Mouse (Mus musculus) limb, embryonic 10.5 days (tissue): ENCODE results near the gene Cyth1. TPM values are rescaled to one million over a fixed set of nuclear protein-coding genes. Genes with fewer than 3 reads are reported as not detected.

Experiments used
- DNase-seq: peaks from one replicate; pipeline ENCODE4 v3.0.0-alpha.2; 2017; ENCODE audit warnings: low spot score
- H3K27ac ChIP-seq: fragments of 300-500 bp; sonication (generic); 2 replicates; pipeline ENCODE4 v1.5.1; 2016; ENCODE audit warnings: mild to moderate bottlenecking
- H3K27me3 ChIP-seq: fragments of 300-500 bp; sonication (generic); 2 replicates; pipeline ENCODE4 v1.6.1; 2016; ENCODE audit warnings: low read depth, mild to moderate bottlenecking; ENCODE audit not compliant: poor library complexity, severe bottlenecking
- H3K36me3 ChIP-seq: fragments of 300-500 bp; sonication (generic); 2 replicates; pipeline ENCODE4 v1.6.1; 2016; ENCODE audit warnings: mild to moderate bottlenecking, moderate library complexity
- H3K4me1 ChIP-seq: fragments of 300-500 bp; sonication (generic); 2 replicates; pipeline ENCODE4 v1.6.1; 2016
- H3K4me3 ChIP-seq: fragments of 300-500 bp; sonication (generic); 2 replicates; pipeline ENCODE4 v1.5.1; 2016; ENCODE audit warnings: mild to moderate bottlenecking, moderate library complexity
- H3K9me3 ChIP-seq: fragments of 300-500 bp; sonication (generic); replicated peaks from 2 replicates; pipeline ENCODE4 v1.6.1; 2016; ENCODE audit warnings: mild to moderate bottlenecking
- WGBS: fragments of 180-500 bp; shearing (Covaris S2); methylation state at CpG from one replicate; pipeline ENCODE4 v1.1.7; 2016; 5-methylcytosine and 5-hydroxymethylcytosine counted together
- polyA plus RNA-seq: library from polyadenylated mRNA; unstranded; fragments of >200 nt; fragmentation: Nextera tagmentation; extraction: Ambion mirVana; gene quantifications from 2 replicates; pipeline ENCODE4 v1.2.1, GENCODE M21; 2016

Gene Cyth1
- polyA plus RNA-seq, 1 experiment from 2014 or later, result 22.6 TPM

DNA sequence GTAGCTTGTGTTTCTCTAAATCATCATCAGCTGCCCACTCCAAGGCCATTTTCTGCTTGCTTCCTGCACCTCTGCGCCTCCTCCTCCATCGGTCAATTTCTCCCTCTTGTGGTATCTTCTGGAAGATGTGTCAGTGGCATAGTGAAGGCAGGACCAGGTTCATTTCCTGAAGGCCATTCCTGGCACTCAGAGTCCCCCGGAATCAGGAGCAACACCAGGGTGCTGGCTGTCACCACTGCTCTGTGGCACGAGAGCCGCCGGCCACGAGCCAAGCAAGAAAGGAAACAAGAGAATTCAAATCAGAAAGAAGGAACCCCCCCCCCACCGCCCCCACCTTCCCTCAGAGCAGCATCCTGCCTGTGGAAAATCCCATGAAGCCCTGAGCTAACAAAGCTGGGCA, 116.3 kb downstream of the Cyth1 start:
- H3K4me1 ChIP-seq, result peaks cover 33% of the 10 kb centered on the region
- no peak overlapping the region for H3K4me3 ChIP-seq
- no peaks in the 10 kb centered on the region for H3K27me3 ChIP-seq
- no peaks in the 10 kb centered on the region for H3K36me3 ChIP-seq
- H3K9me3 ChIP-seq, result no peaks in the 10 kb centered on the region
- DNase-seq, result no peak
- peak overlapping the region; percentile 40; the same call in 1 of the 2 replicates for H3K27ac ChIP-seq
- 90% methylated on average over 8 of the region's 8 CpGs for WGBS

GRCm38 (mm10) chr11:118130534-118130933, 117.9 kb downstream of the Cyth1 start, which contains the start of gene Dnah17:
Dnah17 (minus strand) TSS chr11:118130634.
- Histone ChIP-seq H3K27ac (no peak within 1 kb of the TSS), H3K9me3 (no peaks in the 10 kb centered on the region), H3K36me3 (no peaks in the 10 kb centered on the region), H3K4me3 (no peak within 1 kb of the TSS), H3K4me1 (peaks cover 26% of the 10 kb centered on the region), H3K27me3 (no peaks in the 10 kb centered on the region)
- DNase-seq, result no peak
- WGBS, result 87% methylated on average over 7 of the region's 7 CpGs

GRCm38 (mm10) chr11:118129812-118130211, 118.6 kb downstream of the Cyth1 start:
- 81% methylated on average over 2 of the region's 2 CpGs for WGBS
- no peaks in the 10 kb centered on the region for H3K9me3 ChIP-seq

DNA sequence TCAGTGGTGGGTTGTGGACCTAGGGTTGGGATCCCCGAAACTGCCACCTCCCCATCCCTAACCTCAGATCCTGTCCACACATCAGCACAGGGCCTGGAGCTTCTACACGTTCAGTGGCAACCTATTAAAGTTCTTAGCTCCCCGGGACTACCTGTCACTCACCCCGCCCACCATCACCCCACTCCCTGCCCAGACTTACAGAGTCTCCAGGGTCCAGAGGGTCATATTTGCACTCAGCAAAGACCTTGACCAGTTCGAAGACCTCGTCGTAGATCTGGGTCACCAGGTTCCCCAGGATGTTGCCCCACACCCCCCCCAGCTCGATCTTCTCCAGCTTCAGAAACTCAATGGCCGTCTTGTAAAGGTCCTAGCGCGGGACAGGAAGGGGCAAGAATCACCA, 126.8 kb downstream of the Cyth1 start:
- Histone ChIP-seq H3K27ac (no peak overlapping the region), H3K36me3 (no peaks in the 10 kb centered on the region), H3K9me3 (no peaks in the 10 kb centered on the region), H3K27me3 (no peaks in the 10 kb centered on the region), H3K4me1 (peaks cover 7% of the 10 kb centered on the region; the same call in 1 of the 2 replicates), H3K4me3 (no peak overlapping the region)
- no peak for DNase-seq
- 89% methylated on average over 11 of the region's 11 CpGs for WGBS

More at GRCm38 (mm10) chr11:118129812-118130211, 118.6 kb downstream of the Cyth1 start:
- no peak overlapping the region for H3K27ac ChIP-seq
- DNase-seq, result no peak
- H3K36me3 ChIP-seq, result no peaks in the 10 kb centered on the region
- peaks cover 20% of the 10 kb centered on the region for H3K4me1 ChIP-seq
- no peaks in the 10 kb centered on the region for H3K27me3 ChIP-seq
- no peak overlapping the region for H3K4me3 ChIP-seq

GRCm38 (mm10) chr11:118118777-118119176, 129.6 kb downstream of the Cyth1 start:
- H3K4me3 ChIP-seq, result no peak overlapping the region
- H3K27ac ChIP-seq, result no peak overlapping the region
- 84% methylated on average over 8 of the region's 8 CpGs for WGBS
- DNase-seq, result no peak
- no peaks in the 10 kb centered on the region for H3K36me3 ChIP-seq
- H3K27me3 ChIP-seq, result no peaks in the 10 kb centered on the region
- H3K4me1 ChIP-seq, result peaks cover 18% of the 10 kb centered on the region
- H3K9me3 ChIP-seq, result no peaks in the 10 kb centered on the region

DNA sequence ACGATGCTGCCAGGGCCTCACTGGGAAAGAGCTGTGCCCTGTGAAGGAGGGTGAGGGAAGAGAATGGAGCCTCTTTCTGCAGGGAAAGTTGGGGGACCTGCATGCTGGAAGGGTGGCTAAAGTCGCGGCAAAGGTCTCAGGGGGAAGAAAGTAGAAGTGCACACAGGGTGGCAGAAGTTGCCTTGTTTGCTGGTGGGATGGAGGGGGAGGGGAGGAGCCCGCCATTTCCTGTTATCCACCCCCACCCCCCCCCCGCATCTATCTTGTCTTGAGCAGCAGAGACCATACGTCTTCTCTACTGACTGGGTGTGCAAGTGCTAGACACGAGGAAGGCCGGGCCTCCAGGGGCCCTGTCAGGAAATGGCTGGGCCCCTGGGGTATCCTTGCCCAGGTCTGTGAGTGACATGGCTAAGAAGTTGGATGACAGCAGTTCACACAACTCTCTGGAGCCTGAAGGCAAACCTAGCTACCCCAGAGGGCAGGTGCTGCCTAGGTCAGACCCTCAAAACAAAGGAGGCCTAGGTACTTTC, 133.7 kb downstream of the Cyth1 start:
- H3K9me3 ChIP-seq, result no peaks in the 10 kb centered on the region
- H3K4me1 ChIP-seq, result peaks cover 15% of the 10 kb centered on the region
- H3K27ac ChIP-seq, result 0 out of 2 replicates have a peak overlapping the region, but pooled peaks have one; percentile 27
- DNase-seq, result no peak
- no peaks in the 10 kb centered on the region for H3K36me3 ChIP-seq
- no peaks in the 10 kb centered on the region for H3K27me3 ChIP-seq
- 61% methylated on average over 8 of the region's 8 CpGs for WGBS
- no peak overlapping the region for H3K4me3 ChIP-seq

GRCm38 (mm10) chr11:118113516-118114205, 134.7 kb downstream of the Cyth1 start:
- no peak for DNase-seq
- Histone ChIP-seq H3K4me1 (peaks cover 21% of the 10 kb centered on the region), H3K36me3 (no peaks in the 10 kb centered on the region), H3K4me3 (no peak overlapping the region), H3K9me3 (no peaks in the 10 kb centered on the region), H3K27ac (no peak overlapping the region), H3K27me3 (no peaks in the 10 kb centered on the region)
- WGBS, result 88% methylated on average over 14 of the region's 14 CpGs

DNA sequence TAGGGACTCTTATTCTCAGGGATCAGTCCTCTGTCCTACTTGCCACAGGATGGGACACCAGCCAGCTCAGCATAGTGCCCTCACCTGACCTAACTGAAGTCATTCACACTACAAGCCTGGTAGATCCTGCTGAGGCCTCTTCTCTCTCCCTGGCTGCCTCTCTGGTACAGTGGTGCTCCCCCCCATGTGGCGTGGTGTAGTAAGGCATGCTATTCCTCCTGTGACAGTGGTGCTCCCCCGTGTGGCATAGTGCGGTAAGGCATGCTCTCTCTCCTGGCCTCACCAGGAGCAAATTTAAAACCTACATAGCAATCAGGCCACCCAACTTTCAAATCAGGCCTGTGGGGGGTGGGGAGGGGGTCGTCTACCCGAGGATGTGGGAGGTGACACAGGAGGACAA, 144.4 kb downstream of the Cyth1 start:
- no peaks in the 10 kb centered on the region for H3K27me3 ChIP-seq
- no peak overlapping the region for H3K4me3 ChIP-seq
- no peaks in the 10 kb centered on the region for H3K9me3 ChIP-seq
- peaks cover 5% of the 10 kb centered on the region; the same call in 1 of the 2 replicates for H3K4me1 ChIP-seq
- H3K36me3 ChIP-seq, result no peaks in the 10 kb centered on the region
- 14% methylated on average over 5 of the region's 5 CpGs for WGBS
- peak; percentile 90 for DNase-seq
- H3K27ac ChIP-seq, result no peak overlapping the region

DNA sequence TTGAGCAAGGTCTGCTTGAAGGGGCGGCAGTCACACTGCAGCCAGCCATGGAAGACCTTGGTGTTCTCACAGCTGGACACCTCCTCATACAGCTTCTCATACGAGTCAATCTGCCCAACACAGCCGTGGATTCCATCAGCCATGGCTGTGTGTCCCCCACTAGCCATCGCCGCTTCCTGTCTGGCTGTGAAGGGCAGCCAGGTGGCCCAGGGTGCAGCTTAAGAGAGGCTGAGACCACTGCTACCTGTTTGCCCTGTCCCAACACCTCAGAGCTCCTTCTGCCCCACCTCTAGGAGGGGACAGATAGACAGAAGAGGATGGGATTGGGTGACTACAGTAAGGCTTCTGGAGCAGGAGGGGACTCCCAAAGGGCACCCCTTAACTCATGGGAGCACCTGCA, 145.0 kb downstream of the Cyth1 start:
- no peaks in the 10 kb centered on the region for H3K9me3 ChIP-seq
- H3K4me1 ChIP-seq, result peaks cover 6% of the 10 kb centered on the region; the same call in 1 of the 2 replicates
- 91% methylated on average over 5 of the region's 5 CpGs for WGBS
- no peaks in the 10 kb centered on the region for H3K27me3 ChIP-seq
- no peak overlapping the region for H3K4me3 ChIP-seq
- no peak for DNase-seq
- no peak overlapping the region for H3K27ac ChIP-seq
- H3K36me3 ChIP-seq, result no peaks in the 10 kb centered on the region

DNA sequence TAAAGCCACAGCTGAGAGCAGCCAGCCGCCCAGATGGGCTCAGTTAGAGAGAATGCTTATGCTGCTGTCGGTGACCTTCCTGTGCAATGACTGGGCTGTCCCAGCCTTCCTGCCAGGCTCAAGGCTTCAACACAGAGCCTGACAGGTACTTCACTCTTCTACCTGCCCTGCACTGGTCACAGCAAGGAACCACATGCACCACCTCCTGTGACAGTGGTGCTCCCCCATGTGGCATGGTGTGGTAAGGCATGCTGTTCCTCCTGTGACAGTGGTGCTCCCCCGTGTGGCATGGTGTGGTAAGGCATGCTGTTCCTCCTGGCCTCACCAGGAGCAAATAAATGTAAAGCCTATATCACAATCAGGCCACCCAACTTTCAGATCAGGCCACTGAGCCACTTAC, 145.6 kb downstream of the Cyth1 start:
- 60% methylated on average over 3 of the region's 3 CpGs for WGBS
- no peaks in the 10 kb centered on the region for H3K9me3 ChIP-seq
- H3K4me1 ChIP-seq, result peaks cover 7% of the 10 kb centered on the region; the same call in 1 of the 2 replicates
- H3K27me3 ChIP-seq, result no peaks in the 10 kb centered on the region
- no peak overlapping the region for H3K27ac ChIP-seq
- no peaks in the 10 kb centered on the region for H3K36me3 ChIP-seq
- peak; percentile 93 for DNase-seq
- no peak overlapping the region for H3K4me3 ChIP-seq

DNA sequence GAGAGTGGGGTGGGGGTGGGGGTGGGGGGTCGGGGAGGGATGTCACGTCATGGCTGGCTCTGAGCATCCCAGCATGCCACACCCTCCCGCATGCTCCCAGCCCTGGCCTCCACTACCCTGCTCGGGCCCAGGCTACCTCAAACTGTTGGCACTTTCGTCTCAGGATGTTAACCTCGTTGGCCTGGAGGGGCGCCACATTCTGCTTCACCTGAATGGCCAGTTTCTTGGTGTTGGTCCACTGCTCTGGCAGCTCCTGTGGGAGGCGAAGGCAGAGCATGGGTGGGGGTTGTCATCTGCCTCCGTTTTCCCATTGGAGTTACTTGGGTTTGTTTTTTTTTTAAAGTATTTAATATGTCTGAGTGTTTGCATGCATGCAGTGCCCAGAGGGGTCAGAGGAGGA, 147.3 kb downstream of the Cyth1 start:
- H3K9me3 ChIP-seq, result no peaks in the 10 kb centered on the region
- H3K36me3 ChIP-seq, result no peaks in the 10 kb centered on the region
- no peak overlapping the region for H3K4me3 ChIP-seq
- H3K4me1 ChIP-seq, result peaks cover 11% of the 10 kb centered on the region
- WGBS, result 51% methylated on average over 9 of the region's 9 CpGs
- DNase-seq, result no peak
- H3K27ac ChIP-seq, result no peak overlapping the region
- H3K27me3 ChIP-seq, result no peaks in the 10 kb centered on the region

DNA sequence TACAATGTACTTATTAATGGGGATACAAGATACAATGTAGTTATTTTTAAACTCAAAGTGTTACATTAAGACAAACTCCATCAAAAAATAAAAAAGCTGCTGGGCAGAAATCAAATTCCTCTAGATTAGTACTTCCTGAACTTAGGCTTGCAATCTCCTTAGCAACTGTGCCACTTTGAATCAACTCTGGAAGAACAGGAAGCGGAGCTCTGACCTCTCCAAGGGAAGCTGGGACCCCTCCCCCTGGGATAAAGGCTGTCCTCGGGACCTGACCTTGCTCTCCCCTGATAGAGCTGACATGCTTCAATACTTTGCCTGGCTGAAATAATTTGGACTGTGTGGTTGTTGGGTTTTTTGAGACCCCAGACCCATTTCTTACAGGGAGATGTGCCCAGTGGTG, 151.7 kb downstream of the Cyth1 start:
- no peaks in the 10 kb centered on the region for H3K9me3 ChIP-seq
- whole genome bisulfite sequencing, result 62% methylated on average over 2 of the region's 2 CpGs
- H3K27me3 ChIP-seq, result no peaks in the 10 kb centered on the region
- DNase-seq, result no peak
- H3K4me1 ChIP-seq, result peaks cover 18% of the 10 kb centered on the region
- H3K4me3 ChIP-seq, result no peak overlapping the region
- H3K27ac ChIP-seq, result no peak overlapping the region
- H3K36me3 ChIP-seq, result no peaks in the 10 kb centered on the region

GRCm38 (mm10) chr11:118095004-118095403, 153.4 kb downstream of the Cyth1 start:
- 0 out of 2 replicates have a peak, but pooled peaks cover 2% of the 10 kb centered on the region for H3K9me3 ChIP-seq
- WGBS, result 90% methylated on average over 9 of the region's 9 CpGs
- no peaks in the 10 kb centered on the region for H3K27me3 ChIP-seq
- DNase-seq, result no peak
- H3K4me1 ChIP-seq, result peaks cover 13% of the 10 kb centered on the region
- 0 out of 2 replicates have a peak overlapping the region, but pooled peaks have one; percentile 14 for H3K27ac ChIP-seq
- H3K4me3 ChIP-seq, result no peak overlapping the region
- no peaks in the 10 kb centered on the region for H3K36me3 ChIP-seq
